Mouse (Mus musculus) MEL (cell line): ENCODE data around the gene Msl2. TPM values are rescaled to one million over a fixed set of nuclear protein-coding genes. Genes with fewer than 3 reads are reported as not detected.

Experiments used
- DNase-seq: peaks from one replicate; pipeline ENCODE4 v3.0.0; 2011; ENCODE audit warnings: low read depth, low spot score
- H3K27ac ChIP-seq: 2 replicates; pipeline ENCODE4 v1.5.1; 2012; ENCODE audit warnings: low read depth, mild to moderate bottlenecking, control low read depth, low read length, moderate library complexity; ENCODE audit not compliant: control insufficient read depth
- H3K27me3 ChIP-seq, 2 experiments: fragments of 150-350 bp in 1 of 2; sonication (generic) in 1 of 2; 2 replicates each; pipeline ENCODE4 v1.6.1; 2012; ENCODE audit warnings: low read length in 2 of 2, mild to moderate bottlenecking in 2 of 2, improper control_type of control experiment in 1 of 2, moderate library complexity in 1 of 2; ENCODE audit not compliant: insufficient read depth in 2 of 2, control insufficient read depth in 1 of 2
- H3K36me3 ChIP-seq, 2 experiments: 2 replicates each; pipeline ENCODE4 v1.6.1; 2012 to 2014; ENCODE audit warnings: low read length in 2 of 2, improper control_type of control experiment in 1 of 2, inconsistent platforms in 1 of 2, mild to moderate bottlenecking in 1 of 2; ENCODE audit not compliant: insufficient read depth in 2 of 2, control insufficient read depth in 1 of 2
- H3K4me1 ChIP-seq, 2 experiments: fragments of 150-350 bp in 1 of 2; sonication (generic) in 1 of 2; 2 replicates each; pipeline ENCODE4 v1.6.1; 2012; ENCODE audit warnings: low read length in 2 of 2, improper control_type of control experiment in 1 of 2, mild to moderate bottlenecking in 1 of 2; ENCODE audit not compliant: insufficient read depth in 2 of 2, control insufficient read depth in 1 of 2
- H3K4me3 ChIP-seq, 2 experiments: fragments of 150-350 bp in 1 of 2; sonication (generic) in 1 of 2; 2 replicates each; pipeline ENCODE4 v1.5.1; 2012; ENCODE audit warnings: low read depth in 2 of 2, low read length in 2 of 2, mild to moderate bottlenecking in 2 of 2, moderate library complexity in 2 of 2, control low read depth in 1 of 2, improper control_type of control experiment in 1 of 2; ENCODE audit not compliant: control insufficient read depth in 1 of 2, insufficient read depth in 1 of 2
- H3K79me2 ChIP-seq: 2 replicates; pipeline ENCODE4 v1.6.1; 2012; ENCODE audit warnings: mild to moderate bottlenecking, low read length, moderate library complexity; ENCODE audit not compliant: control insufficient read depth, poor library complexity, insufficient read depth
- H3K9ac ChIP-seq: 2 replicates; pipeline ENCODE4 v1.6.1; 2012; ENCODE audit warnings: low read depth, mild to moderate bottlenecking, control low read depth, low read length, moderate library complexity; ENCODE audit not compliant: control insufficient read depth, poor library complexity, severe bottlenecking
- H3K9me3 ChIP-seq: fragments of 150-350 bp; sonication (generic); replicated peaks from 2 replicates; pipeline ENCODE4 v1.6.1; 2012; ENCODE audit warnings: mild to moderate bottlenecking, low read length, improper control_type of control experiment, moderate library complexity; ENCODE audit not compliant: insufficient read depth
- CTCF ChIP-seq, 3 experiments: IDR thresholded peaks in 2 of 3; conservative IDR thresholded peaks in 1 of 3; 2 replicates each; pipeline ENCODE4 v1.5.1; 2011 to 2012; ENCODE audit warnings: low read length in 3 of 3, low read depth in 2 of 3, mild to moderate bottlenecking in 2 of 3, improper control_type of control experiment in 1 of 3, inconsistent platforms in 1 of 3, mixed read lengths in 1 of 3, moderate library complexity in 1 of 3; ENCODE audit not compliant: control insufficient read depth in 1 of 3, insufficient read depth in 1 of 3, poor library complexity in 1 of 3, severe bottlenecking in 1 of 3
- E2F4 ChIP-seq: IDR thresholded peaks from 2 replicates; pipeline ENCODE4 v1.6.1; 2011; ENCODE audit warnings: low read depth, low read length, improper control_type of control experiment, borderline replicate concordance
- GABPA ChIP-seq: IDR thresholded peaks from 2 replicates; pipeline ENCODE4 v1.6.1; 2012; ENCODE audit warnings: low read depth, mild to moderate bottlenecking, inconsistent platforms, low read length, improper control_type of control experiment, moderate library complexity
- GATA1 ChIP-seq: IDR thresholded peaks from 2 replicates; pipeline ENCODE4 v1.6.1; 2011; ENCODE audit warnings: low read depth, low read length, improper control_type of control experiment
- MAFK ChIP-seq: IDR thresholded peaks from 2 replicates; pipeline ENCODE4 v1.6.1; 2011; ENCODE audit warnings: low read depth, mild to moderate bottlenecking, low read length, improper control_type of control experiment, borderline replicate concordance
- MYB ChIP-seq: IDR thresholded peaks from 2 replicates; pipeline ENCODE4 v1.6.1; 2011; ENCODE audit warnings: mild to moderate bottlenecking, low read depth, low read length, improper control_type of control experiment
- MYC ChIP-seq: IDR thresholded peaks from 2 replicates; pipeline ENCODE4 v1.6.1; 2011; ENCODE audit warnings: low read depth, mild to moderate bottlenecking, low read length, improper control_type of control experiment, moderate library complexity
- NELFE ChIP-seq: IDR thresholded peaks from 2 replicates; pipeline ENCODE4 v1.6.1; 2011; ENCODE audit warnings: low read depth, low read length, improper control_type of control experiment
- NRF1 ChIP-seq: IDR thresholded peaks from 2 replicates; pipeline ENCODE4 v1.6.1; 2014; ENCODE audit warnings: low read depth, mild to moderate bottlenecking, inconsistent platforms, low read length, improper control_type of control experiment, moderate library complexity; ENCODE audit not compliant: poor library complexity, insufficient read depth, severe bottlenecking
- POLR2AphosphoS2 ChIP-seq: IDR thresholded peaks from 2 replicates; pipeline ENCODE4 v1.6.1; 2011; ENCODE audit warnings: low read length, improper control_type of control experiment
- POLR2AphosphoS5 ChIP-seq: IDR thresholded peaks from 2 replicates; pipeline ENCODE4 v1.6.1; 2012; ENCODE audit warnings: low read depth, borderline replicate concordance, mild to moderate bottlenecking, inconsistent platforms, low read length, moderate library complexity, mixed read lengths
- RAD21 ChIP-seq: IDR thresholded peaks from 2 replicates; pipeline ENCODE4 v1.6.1; 2011; ENCODE audit warnings: mild to moderate bottlenecking, low read depth, low read length, improper control_type of control experiment
- RCOR1 ChIP-seq: IDR thresholded peaks from 2 replicates; pipeline ENCODE4 v1.6.1; 2012; ENCODE audit warnings: low read depth, mild to moderate bottlenecking, inconsistent platforms, low read length, improper control_type of control experiment
- SMC3 ChIP-seq: IDR thresholded peaks from 2 replicates; pipeline ENCODE4 v1.6.1; 2011; ENCODE audit warnings: low read depth, low read length, improper control_type of control experiment
- TAL1 ChIP-seq: IDR thresholded peaks from 2 replicates; pipeline ENCODE4 v1.6.1; 2012; ENCODE audit warnings: mild to moderate bottlenecking, inconsistent platforms, low read length, moderate library complexity, mixed read lengths
- TBP ChIP-seq: IDR thresholded peaks from 2 replicates; pipeline ENCODE4 v1.8.0; 2011; ENCODE audit warnings: low read depth, low read length, improper control_type of control experiment
- UBTF ChIP-seq: IDR thresholded peaks from 2 replicates; pipeline ENCODE4 v1.6.1; 2012; ENCODE audit warnings: low read depth, mild to moderate bottlenecking, inconsistent platforms, low read length, improper control_type of control experiment, moderate library complexity, borderline replicate concordance; ENCODE audit not compliant: insufficient read depth
- USF1 ChIP-seq: IDR thresholded peaks from 2 replicates; pipeline ENCODE4 v1.6.1; 2014; ENCODE audit warnings: low read depth, mild to moderate bottlenecking, inconsistent platforms, low read length, improper control_type of control experiment, moderate library complexity
- USF2 ChIP-seq, 2 experiments: IDR thresholded peaks; 2 replicates each; pipeline ENCODE4 v1.6.1; 2011 to 2012; ENCODE audit warnings: improper control_type of control experiment in 2 of 2, low read length in 2 of 2, borderline replicate concordance in 1 of 2, inconsistent platforms in 1 of 2, low read depth in 1 of 2, mild to moderate bottlenecking in 1 of 2; ENCODE audit not compliant: insufficient read depth in 1 of 2
- ZC3H11A ChIP-seq: IDR thresholded peaks from 2 replicates; pipeline ENCODE4 v1.6.1; 2012; ENCODE audit warnings: low read depth, mild to moderate bottlenecking, inconsistent platforms, low read length, improper control_type of control experiment
- ZMIZ1 ChIP-seq: IDR thresholded peaks from 2 replicates; pipeline ENCODE4 v1.6.1; 2012; ENCODE audit warnings: low read depth, mild to moderate bottlenecking, inconsistent platforms, low read length, improper control_type of control experiment, moderate library complexity
- ZNF384 ChIP-seq: IDR thresholded peaks from 2 replicates; pipeline ENCODE4 v1.6.1; 2012; ENCODE audit warnings: low read depth, mild to moderate bottlenecking, inconsistent platforms, low read length, improper control_type of control experiment
- polyA plus RNA-seq, 2 experiments: library from polyadenylated mRNA; stranded (reverse) in 1 of 2; unstranded in 1 of 2; fragments of >175 nt in 1 of 2; fragments of >200 nt in 1 of 2; gene quantifications; 2 replicates each; pipeline versions ENCODE4 v1.2.1 to v1.2.4; 2012; ENCODE audit warnings: low replicate concordance in 2 of 2, low read depth in 1 of 2; ENCODE audit not compliant: insufficient read length in 2 of 2, insufficient read depth in 1 of 2, missing spikeins in 1 of 2
- total RNA-seq: library from RNA; depleted of rRNA; stranded (reverse); fragments of 300-350 nt; gene quantifications from 2 replicates; pipeline ENCODE4 v1.2.3, GENCODE M21; 2012

Gene Msl2
- total and polyA plus RNA-seq, 3 experiments, result 19.7 to 39.6 (median 29.6) TPM

GRCm38 (mm10) chr9:101061035-101061434, 12.9 kb upstream of the Msl2 start:
- Histone ChIP-seq H3K9ac (no peak overlapping the region), H3K4me3 (no peak overlapping the region), H3K36me3 (no peaks in the 10 kb centered on the region), H3K9me3 (no peaks in the 10 kb centered on the region), H3K27ac (no peak overlapping the region), H3K4me1 (no peaks in the 10 kb centered on the region), H3K27me3 (no peaks in the 10 kb centered on the region)
- DNase-seq, result peak; percentile 15
- no peak for TF ChIP-seq TBP
- no peak for TF ChIP-seq ZMIZ1
- no peak for TF ChIP-seq GABPA
- no peak for TF ChIP-seq MYB
- no peak for TF ChIP-seq SMC3
- TF ChIP-seq RCOR1, result no peak
- no peak for TF ChIP-seq NELFE
- no peak for TF ChIP-seq MYC
- no peak for TF ChIP-seq E2F4
- TF ChIP-seq CTCF (IDR thresholded peaks at IDR 0.05 in 2 of 3, conservative IDR thresholded peaks at IDR 0.05 in 1 of 3; ENCODE audit: control insufficient read depth in 1 of 3, insufficient read depth in 1 of 3, low read depth in 2 of 3, low read length in 3 of 3, poor library complexity in 1 of 3, severe bottlenecking in 1 of 3), result no peak
- TF ChIP-seq USF2 (IDR thresholded peaks at IDR 0.05; ENCODE audit: borderline replicate concordance in 1 of 2, insufficient read depth in 1 of 2, low read depth in 1 of 2, low read length in 2 of 2), result no peak
- TF ChIP-seq USF1, result no peak
- no peak for TF ChIP-seq POLR2AphosphoS2
- TF ChIP-seq UBTF, result no peak
- TF ChIP-seq TAL1, result no peak
- no peak for TF ChIP-seq MAFK
- TF ChIP-seq, all 39 proteins: peak for 0
- H3K79me2 ChIP-seq, result no peaks in the 10 kb centered on the region

GRCm38 (mm10) chr9:101062253-101062780, 11.6 kb upstream of the Msl2 start:
- Histone ChIP-seq H3K27ac (no peak overlapping the region), H3K4me3 (no peak overlapping the region), H3K9ac (no peak overlapping the region), H3K79me2 (no peaks in the 10 kb centered on the region), H3K9me3 (no peaks in the 10 kb centered on the region), H3K4me1 (no peaks in the 10 kb centered on the region), H3K36me3 (no peaks in the 10 kb centered on the region), H3K27me3 (no peaks in the 10 kb centered on the region)
- TF ChIP-seq ZC3H11A, result no peak
- TF ChIP-seq NRF1, result no peak
- TF ChIP-seq RAD21, result no peak
- TF ChIP-seq UBTF, result no peak
- TF ChIP-seq ZNF384, result no peak
- TF ChIP-seq E2F4, result no peak
- TF ChIP-seq ZMIZ1, result no peak
- no peak for TF ChIP-seq MAFK
- no peak for TF ChIP-seq GATA1
- no peak for TF ChIP-seq TAL1
- no peak for TF ChIP-seq POLR2AphosphoS5
- DNase-seq, result no peak
